Mouse (Mus musculus): ENCODE data around the gene Zfp787.

The Zfp787 gene

DNA sequence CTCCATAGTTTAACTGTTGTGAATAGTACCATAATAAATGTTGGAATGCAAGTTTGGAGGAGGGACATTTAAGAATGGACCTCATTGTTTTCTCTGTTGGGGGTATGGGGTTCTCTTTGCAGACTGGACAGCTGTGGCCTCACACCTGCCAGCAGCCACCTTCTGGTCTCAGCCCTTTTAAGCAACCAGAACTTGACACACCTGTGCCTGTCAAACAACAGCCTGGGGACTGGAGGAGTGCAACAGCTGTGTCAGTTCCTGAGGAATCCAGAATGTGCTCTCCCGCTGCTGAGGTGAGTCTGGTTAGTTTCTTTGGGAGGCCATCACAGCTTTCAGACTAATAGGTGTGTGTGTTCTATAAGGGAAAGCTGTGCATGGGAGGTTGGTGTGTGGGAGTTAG lies 34.7 kb downstream of the Zfp787 start:
- in situ Hi-C loops (cut with MboI): loop anchor here (10.0 kb wide), 1 partner anchor 74 kb away; the partner anchor contains the start of gene Galp

DNA sequence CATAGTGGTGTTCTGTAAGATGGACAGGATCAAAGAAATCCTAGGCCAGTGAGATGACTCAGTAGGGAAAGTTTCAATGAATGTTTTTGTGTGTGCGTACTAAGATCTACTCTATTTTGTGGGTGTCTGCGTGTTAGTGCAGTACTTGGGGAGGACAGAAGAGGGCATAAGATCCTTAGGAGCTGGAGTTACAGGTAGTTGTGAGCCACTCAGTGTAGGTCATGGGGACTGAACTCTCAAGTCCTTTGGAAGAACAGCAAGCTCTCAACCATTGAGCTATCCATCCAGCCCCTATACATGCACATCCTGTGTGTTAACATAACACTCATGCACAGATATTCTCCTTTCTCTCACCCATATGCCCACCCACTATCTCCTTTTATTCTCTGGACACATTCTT lies 35.7 kb downstream of the Zfp787 start:
- in situ Hi-C loops (cut with MboI): loop anchor here (10.0 kb wide), 1 partner anchor 75 kb away; the partner anchor contains the start of gene Galp

DNA sequence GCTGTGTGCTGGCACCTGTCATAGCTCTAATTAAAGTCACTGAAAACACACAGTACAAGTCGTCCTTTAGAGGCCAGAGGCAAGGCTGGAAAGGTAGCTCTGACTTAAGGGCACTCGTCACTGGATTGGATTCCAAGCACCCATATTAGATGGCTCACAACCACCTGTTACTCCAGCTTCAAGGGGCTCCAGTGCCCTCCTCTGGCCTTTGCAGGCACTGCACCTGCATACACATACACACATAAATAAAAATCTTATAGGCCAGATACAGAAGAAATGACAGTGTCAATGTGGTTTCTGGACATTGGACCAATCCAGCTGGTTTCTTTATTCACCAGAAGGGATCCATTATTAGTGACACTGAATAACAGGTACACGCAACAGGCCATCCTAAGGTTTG lies 36.3 kb downstream of the Zfp787 start:
- in situ Hi-C loops (cut with MboI): no loop called here

All from mature B cell (primary cell).